Mouse (Mus musculus): Measurements from ENCODE around the gene Ncor2.
A peak's percentile ranks its signal among the peaks of the same experiment; 100 is the strongest.

The Ncor2 gene

DNA sequence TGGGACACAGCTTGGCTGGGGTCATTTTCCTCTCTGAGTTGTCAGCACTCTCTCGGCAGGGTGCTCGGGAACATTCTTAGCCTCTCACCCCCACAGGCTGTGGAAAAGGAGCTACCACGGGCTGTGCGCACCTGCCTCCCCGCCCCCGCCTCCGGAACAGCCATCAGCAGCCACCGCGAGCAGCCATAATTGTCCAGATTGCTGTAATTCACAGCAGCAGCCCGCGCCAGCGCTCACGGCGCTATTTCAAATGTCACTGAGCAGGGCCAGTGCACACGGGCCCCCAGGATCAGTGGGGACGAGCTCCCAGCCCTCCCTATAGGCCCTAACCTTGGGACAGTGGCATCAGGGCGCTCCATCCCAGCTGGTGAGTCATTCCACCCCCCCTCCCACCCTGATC, 116.0 kb downstream of the Ncor2 start:
- DNase-seq (ENCODE audit: low spot score): no peak

DNA sequence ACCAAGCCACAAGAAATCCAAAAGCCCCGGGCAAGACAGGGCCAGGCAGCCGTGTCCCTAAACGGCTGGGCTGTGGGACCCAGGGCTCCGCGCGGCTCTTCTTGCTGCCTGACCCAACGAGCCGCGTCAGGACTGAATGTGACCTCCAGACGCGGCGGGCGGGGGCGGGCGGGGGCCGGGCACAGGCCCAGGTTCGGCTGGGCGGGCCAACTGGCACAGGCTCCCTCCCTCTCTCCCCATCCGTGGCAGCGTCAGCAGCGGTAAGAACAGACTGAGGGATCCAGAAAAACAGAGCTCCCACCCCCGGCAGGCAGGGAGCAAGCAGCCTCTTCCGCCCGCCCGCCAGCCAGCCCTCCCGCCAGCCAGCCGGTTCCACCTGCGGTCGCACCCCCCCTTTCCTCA, 120.8 kb downstream of the Ncor2 start:
- DNase-seq (ENCODE audit: low spot score): peak; percentile 45

DNA sequence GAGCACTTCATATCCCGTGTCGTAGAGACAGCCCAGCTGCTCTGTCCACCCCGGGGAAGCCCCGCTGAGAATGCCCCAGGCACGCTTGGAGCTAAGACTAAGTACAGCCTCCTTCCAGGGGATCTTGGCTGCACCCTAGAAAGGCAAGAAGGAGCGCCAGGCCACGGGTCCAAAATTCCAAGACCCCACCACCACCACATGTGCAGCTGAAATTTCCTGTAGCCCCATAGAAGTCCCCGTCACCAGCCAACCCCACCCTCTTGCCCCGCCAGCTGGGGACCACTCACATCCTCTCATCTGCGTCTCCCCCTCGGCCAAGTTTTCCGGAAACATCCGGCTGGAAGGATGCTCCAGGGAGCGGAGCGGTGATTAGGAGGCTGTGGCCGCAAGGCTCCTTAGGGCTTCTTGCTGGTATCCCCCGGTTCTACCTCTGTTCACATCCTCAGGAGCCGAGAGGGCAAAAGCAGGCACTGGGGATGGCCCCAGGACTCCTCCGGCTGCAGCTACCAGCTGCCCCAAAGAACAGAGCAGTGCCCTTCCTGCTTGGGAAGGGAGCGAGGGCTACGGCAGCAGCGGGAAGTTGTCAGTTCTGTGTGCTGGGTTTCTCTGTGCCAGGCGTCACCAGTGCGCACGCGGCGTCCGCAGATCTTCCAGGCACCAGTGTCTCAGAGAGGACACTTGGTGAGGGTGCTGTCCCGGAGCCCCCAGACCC, 121.3 kb downstream of the Ncor2 start:
- DNase-seq (ENCODE audit: low spot score): peak; percentile 55

DNA sequence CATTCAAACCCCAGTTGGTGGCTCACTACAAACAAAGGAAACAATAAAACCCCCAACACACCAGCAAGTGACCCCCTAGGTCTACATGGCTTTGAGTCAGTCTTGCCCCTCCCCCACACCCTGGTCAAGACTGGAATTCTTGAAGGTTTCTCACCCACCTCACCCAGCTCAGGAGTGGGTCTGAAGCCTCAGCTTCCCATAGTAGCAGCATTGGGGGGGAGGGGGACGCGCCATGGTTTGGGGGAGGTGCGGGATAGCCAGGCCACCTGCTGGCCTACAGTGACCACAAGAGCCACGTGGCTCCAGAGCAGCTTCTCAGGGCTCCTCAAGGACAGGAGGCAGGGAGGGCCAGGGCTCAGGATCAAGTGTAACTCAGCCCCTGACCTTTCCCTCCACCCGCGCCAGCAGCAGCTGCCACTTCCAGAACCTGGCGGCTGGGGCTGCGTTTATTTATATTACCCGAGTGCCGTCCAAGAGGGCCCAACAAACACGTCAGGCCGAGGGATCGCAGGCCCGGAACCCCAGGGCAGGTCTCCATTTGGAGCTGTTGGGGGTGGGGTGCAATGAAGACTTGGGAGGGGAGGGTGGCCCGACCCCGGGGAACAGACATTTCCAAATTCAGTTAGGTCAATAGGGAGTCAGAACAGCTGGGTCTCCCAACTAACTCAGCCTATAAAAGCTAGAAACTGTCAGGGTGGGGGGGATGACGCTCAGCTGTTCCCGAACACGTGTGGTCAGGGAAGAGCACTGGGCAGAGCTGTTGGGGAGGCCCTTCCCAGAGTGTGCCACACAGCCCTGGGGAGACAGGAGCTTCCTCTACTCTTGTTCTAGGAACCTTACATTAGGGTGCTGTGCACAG, 122.1 kb downstream of the Ncor2 start:
- peak; percentile 78 for DNase-seq (ENCODE audit: low spot score)

DNA sequence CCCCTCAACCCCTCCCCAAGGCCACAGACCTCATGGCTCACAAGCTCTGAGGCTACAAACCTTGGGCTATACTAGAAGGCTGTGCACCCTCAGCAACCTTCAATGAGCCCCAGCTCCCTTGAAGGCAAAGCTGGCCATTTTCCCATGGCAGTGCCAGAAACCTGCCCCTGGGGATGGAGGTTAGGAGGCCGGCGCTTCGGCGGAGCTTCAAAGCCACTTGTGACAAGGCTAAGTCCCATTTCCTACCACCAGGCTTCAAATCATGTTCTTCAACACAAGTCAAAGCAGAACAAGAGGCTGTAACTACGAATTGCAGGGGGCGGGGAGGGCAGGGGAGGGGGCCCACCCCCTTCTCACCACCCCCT, 122.7 kb downstream of the Ncor2 start:
- peak; percentile 68 for DNase-seq (ENCODE audit: low spot score)

DNA sequence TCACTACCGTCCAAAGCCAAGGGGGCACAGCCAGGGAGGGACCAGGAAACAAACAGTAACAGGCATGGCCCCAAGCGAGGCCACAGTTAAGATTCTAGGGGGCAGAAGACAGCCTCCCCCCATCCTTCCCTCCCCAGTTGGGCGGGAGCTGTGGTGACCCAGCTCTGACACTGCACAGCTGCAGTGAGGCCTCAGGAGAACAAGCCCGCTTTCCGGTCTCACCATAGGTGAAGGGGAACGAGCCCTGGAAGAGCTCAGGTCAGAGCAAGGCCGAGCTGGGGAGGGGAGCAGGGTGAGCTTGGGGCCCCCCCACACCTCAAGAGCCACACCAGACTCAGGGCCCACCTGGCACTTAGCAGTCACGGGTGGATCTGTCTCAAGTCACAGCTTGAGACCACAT, 123.1 kb downstream of the Ncor2 start:
- DNase-seq (ENCODE audit: low spot score): no peak

DNA sequence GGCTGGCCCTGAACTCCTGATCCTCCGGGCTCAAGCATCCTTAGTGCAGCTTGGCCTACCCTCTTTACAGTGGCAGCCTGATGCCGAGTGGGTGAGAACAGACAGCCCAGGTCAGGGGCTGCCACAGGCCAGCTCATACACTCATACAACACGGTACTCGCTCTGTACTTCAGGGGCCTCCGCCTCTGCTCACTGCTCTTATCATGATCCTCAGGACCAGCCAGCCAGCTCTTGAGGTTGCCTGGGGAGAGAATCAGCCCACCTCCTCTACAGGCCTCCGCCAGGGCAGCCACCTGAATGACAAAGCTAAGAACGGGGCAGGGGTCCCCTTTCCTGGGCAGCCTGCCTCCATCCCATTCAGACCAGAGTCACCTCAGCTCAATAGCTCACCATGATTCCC, 125.4 kb downstream of the Ncor2 start:
- no peak for DNase-seq (ENCODE audit: low spot score)

DNA sequence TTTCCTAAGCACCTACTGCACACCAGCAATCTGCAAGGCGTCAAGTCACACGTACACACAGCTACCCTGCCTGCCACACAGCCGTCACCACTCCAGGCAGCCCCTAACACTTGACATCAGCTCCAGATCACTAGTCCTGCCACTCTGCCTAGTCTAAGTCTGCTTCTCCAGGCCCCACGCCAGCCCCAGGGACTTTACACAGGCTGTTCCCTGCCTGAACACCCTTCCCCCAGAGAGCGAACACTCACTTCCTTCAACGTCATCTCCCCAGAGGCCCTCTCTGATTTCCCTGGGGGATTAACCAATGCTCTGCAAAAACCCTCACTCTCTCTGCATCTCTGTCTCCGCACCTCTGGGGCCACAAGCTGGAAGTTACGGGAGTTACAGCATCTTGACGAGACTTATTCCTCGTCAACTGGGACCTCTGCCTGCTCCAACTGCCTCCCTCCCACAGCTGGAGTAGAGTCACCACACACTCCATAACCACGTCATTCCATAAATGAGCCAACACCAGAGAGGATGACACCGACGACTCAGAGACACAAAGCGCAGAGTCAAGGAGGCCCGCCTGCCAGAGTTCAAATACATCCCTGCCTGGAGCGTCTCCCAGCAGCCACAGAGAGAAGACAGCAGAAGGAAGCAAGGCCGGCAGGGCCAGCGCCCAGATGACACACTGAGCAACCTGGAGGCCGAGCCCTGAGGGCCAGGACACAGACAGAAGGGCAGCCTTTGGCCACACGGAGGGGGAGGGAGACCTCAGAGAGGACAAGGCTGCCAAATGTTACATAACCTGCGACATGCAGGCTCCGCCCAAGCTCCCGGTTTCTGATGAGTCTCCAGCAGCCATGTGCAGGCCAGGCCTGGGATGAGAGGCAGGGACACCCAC, 126.2 kb downstream of the Ncor2 start:
- no peak for DNase-seq (ENCODE audit: low spot score)

DNA sequence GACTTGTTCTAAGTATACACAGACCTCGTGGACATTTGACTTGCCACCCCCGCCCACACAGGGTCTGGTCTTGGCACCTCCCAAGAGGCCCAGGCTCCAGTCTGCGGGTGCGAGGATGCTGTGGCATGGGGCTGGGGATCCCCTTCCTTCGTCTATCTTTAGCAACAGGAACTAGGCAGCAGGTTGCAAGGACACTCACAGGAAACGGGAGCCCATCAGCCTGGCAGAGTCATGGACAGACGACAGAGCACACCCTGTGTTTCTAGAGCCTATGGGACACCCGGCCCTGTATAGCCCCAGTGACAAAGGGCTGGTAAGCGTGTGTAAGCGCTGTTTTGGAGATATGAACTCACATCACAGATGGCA, 126.8 kb downstream of the Ncor2 start:
- no peak for DNase-seq (ENCODE audit: low spot score)

DNA sequence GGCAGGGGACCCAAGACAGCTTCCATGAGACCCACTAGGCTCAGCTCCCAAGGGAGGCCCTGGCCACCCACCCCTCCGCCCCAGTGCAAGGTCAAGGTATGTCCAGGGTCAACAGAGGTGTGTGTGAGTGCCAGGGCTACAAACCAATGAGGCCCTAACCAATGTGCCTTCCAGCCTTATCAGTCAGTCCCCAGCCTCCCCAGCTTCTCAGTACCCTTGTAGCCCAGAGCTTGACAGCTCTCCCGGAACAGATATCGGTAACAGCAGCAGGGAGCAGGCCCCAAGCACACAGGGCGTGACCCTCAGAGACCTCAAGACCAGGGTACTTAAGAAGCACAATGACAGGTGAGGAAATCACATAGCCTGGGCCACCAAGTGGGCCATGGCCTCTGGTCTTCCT, 129.5 kb downstream of the Ncor2 start:
- DNase-seq (ENCODE audit: low spot score): no peak

DNA sequence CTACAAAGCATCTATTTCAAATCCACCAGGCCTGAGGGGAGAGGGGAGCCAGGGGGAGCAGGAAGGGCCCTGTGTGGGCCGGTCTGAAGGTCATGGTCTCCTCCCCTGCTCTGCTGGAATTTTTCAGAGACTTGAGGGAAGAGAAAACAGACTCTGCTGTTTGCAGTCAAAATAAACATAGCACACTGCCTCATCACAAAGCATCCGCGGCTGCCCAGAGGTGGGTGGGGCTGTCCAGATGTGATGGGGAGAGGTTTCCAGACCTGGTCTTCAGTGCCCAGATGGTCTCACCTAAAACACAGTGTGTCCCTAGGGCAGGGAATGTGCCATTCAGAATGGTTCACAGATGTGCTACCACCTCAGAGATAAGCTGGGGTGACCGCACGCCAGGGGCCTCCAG, 132.6 kb downstream of the Ncor2 start:
- no peak for DNase-seq (ENCODE audit: low spot score)

DNA sequence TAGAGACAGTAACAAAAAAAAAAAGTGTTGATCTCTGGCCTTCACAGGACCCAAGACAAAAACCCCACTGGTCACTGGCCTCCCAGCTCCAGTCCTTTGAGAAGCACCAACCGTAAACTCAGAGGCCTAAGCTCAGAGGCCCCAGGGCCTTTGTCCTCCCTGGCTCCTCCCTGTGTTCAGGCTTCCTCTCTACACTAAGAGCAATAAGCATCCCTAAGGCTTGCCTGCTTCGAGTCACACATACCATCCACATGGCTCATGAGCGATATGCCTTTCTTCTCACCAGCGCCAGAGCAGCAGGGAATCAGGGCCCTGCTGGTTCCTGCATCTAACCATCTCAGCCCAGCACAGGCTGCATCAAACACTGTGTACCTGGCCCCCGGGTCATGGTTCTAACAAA, 133.8 kb downstream of the Ncor2 start:
- DNase-seq (ENCODE audit: low spot score): peak; percentile 63

DNA sequence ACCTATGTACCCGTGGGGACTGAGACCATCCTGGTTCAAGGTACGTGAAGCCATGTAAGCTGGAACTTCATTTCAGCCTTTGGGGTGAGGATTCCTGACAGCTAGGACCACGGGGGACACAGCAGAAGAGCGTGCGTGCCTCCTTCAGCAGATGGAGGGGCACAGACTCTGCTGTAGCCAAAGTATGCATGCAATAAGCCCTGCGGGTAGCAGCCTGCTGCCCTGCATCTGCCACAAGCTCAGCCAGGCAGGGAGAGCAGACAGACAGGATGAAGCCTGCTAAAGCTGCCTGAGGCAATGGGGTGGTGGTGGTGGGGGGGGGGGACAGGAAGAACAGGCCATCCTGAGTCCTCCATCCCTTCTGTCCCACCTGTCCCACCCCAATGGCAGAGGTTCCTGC, 135.6 kb downstream of the Ncor2 start:
- no peak for DNase-seq (ENCODE audit: low spot score)

DNA sequence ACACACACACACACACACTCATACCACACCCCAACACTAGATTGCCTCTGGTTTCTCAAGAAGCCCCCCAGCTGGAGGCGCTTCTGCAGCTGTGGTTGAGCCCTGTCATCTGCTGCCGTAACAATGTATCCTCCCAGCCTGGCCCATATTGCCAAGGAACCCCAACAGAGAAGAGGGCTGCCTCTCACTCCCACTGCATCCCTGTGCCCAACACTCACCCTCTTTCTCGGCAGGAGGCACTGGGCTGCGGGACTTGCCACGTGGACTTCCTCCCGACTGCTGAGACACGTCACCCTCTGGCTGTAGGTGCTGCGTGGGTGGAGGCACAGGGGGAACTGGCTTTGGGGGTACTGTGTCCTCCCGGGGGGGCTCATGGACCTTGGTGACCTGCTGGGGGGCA, 137.4 kb downstream of the Ncor2 start:
- no peak for DNase-seq (ENCODE audit: low spot score)

DNA sequence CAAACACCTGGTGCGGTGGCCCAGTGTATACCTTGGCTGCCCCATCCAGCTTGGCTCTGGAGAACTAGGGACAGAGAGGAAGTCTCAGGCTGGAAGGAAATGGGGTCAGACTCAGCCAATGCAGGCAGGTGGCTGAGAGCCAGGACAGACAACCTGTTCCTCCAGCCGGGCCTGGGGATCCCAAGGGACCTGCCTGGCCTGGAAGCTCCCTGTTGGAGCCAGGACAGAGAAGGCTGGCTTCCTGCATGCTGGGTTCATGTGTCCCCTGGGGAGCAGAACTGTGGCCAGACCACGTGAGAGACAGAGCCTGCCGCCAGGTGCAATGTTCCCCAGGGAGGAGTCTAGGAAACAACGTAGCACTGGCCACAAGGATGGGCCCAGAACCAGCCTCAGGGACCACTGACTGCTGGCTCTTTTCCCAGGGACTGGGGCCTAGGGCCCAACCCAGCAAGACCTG, 138.9 kb downstream of the Ncor2 start:
- no peak for DNase-seq (ENCODE audit: low spot score)

DNA sequence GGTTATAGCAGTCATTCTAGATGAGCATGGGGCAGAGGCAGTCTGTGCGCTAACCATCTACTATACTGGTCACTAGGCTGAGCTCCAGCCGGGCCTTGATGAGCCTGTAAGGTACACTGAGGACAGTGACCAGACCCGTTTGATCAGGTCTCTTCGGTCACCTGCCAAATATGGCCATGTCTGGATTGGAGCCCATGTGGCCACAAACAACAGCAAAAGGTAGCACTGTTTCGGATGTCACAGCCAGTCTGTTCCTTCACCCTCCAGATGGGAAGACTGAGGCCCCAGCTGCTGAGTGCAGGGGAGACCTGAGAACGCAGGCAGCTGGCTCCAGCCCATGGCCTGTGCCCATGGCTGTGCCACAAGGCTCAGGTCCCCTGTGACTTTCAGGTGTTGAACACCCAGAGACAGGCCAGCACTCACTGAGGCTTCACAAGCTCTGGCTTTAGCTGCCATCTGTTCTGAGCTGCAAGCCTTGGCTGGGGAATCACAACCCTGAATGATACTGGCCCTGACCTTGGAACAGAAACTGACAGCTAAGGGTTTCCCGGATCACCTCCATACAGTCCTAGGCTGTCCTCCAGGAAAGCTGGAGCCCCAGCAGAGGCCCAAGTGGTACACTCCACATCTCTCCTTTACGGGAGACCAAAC, 139.5 kb downstream of the Ncor2 start:
- no peak for DNase-seq (ENCODE audit: low spot score)

DNA sequence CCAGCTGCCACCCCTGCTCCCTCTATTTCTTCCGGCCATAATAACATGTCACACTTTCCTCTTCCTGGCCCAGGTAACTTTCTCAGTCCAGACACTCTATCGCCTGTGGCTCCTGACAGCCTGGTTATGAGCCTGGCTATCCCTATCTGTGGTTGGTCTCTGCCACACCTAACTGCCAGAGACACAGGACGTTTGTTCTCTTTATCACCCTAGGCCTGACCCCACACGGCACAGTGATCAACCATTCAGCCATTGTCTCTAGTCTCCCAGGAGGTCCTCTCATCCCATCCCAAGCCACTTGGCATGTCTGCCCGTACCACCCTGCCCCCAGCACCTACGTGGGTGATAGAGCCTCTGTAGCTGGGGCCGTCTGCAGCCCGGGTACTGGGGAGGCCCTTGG, 142.5 kb downstream of the Ncor2 start:
- DNase-seq (ENCODE audit: low spot score): no peak

DNA sequence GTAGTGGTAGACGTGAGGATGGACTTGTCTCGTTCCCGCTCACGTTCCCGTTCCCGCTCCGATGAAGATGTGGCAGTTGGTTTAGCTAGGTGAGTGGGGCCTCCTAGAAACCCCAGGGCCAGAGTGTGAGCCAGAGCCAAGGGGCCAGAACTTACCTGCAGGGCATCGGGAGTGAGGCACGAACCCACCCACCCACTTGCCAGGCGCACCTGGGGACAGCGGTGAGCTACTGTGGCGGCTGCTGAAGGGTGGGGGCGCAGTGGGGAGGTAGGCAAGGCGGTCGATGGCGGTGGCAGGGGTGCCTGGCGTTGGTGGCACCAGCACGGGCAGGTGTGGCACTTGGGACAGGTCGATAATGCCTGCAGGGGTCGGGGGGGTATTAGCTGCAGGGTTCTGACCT, 150.1 kb downstream of the Ncor2 start:
- DNase-seq (ENCODE audit: low spot score): no peak

DNA sequence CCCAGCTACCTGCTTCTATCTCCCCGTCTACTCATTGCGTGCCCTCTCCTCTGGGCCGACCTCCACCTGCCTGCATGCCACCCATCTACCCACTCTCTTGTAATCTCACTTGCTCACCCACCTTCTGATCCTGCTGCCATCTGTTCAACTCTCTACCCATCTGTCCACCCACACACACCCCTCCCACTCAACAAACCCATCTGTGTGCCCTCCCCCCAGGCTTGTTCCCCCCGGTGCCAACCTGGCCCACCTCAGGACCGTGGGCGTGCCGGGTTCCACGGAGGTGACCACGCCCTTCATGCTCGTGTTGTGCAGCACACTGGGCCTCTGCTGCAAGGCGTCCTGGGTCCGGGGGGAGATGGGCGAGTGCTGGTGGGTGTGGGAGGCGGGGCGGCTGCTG, 150.6 kb downstream of the Ncor2 start:
- DNase-seq (ENCODE audit: low spot score): no peak

DNA sequence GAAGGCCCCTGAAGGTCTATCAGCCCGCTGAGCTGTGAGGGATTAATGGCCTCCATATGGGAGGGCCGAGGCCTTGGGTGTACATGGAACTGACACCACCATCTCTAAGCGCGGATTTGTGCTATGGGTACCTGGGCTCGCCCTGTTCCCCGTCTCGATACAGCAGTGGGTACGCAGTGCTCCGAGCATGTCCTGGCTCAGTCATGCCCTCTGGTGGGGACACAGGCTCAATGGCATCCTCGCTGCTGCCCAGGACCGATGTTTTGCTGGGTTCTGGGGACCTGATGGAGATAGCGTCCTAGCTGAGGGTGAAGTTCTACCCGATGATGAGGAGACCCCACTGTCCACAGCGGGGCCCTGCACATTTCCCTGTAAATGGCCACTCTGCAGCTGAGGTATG, 155.0 kb downstream of the Ncor2 start:
- no peak for DNase-seq (ENCODE audit: low spot score)

DNA sequence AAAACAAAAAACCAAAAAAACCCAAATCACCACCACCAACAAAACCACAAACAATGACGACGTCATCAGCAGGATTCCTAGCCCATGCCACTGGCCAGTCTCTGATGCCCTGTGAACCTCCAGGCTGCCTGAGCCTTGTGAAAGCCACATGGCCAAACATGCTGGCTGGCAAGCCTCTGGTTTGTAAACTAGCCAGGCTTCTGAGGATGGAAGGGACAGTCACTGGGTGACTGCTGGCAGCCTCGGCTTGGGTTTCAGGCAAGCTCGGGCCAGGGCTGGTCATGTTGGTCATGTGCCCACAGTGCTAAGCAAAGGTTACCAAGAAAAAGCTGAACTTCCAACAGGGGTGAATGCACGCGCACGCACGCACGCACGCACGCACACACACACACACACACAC, 157.7 kb downstream of the Ncor2 start:
- no peak for DNase-seq (ENCODE audit: low spot score)

DNA sequence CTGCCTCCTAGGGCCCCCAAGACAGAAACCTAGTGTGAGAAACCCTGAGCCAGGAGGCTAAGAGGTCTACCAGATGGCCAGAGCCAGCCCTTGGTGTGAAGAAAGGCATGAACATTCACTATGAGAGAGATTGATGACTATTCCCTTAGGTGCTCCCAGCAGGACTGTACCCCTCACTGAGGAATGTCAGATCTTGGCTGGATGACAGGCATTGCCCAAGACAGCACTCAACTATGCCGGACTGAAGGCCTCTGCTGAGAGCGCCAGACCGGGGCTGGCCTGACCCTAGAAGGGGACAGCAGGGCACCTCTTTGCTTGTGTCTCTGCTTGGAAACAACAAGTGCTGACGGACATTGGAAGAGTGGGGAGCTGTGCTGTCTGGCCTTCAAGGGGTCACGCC, 159.9 kb downstream of the Ncor2 start:
- DNase-seq (ENCODE audit: low spot score): no peak
